Mouse (Mus musculus): ENCODE measurements around the gene Tstd2.

DNA sequence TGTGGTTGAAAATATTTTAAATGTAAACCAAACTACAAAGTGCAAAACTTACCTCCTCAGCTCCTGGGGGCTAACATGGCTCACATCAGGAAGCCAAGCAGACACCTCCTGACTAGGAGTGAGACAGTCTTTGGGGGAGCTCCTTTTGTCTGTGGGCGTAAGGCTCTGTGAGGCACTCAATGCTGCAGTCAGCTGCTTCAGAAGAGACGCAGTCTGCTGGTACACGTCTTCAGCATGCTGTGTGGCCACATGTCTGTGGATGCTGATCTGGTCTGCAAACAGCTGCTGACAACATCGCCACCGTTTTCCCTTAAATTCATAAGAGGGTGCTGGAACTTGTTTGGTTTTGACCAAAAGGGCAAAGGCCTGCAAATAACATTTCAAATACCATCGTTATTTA, 6.7 kb downstream of the Tstd2 start:
- TF ChIP-seq CTCF (IDR thresholded peaks at IDR 0.05; ENCODE audit: extremely low read depth, insufficient read depth, insufficient read length, insufficient replicate concordance), result no peak
- no peak for TF ChIP-seq POLR2A (IDR thresholded peaks at IDR 0.05; ENCODE audit: low read depth, low read length)

All from spleen, adult 2 months (tissue).